Mouse (Mus musculus) brain, embryonic 14.5 days (tissue): ENCODE measurements around the gene Cachd1. TPM values are rescaled to one million over a fixed set of nuclear protein-coding genes. Genes with fewer than 3 reads are reported as not detected.

Source experiments
- DNase-seq: peaks from one replicate; pipeline ENCODE4 v3.0.0-alpha.2; 2011; ENCODE audit warnings: low read depth
- CTCF ChIP-seq: fragments of 200-500 bp; IDR thresholded peaks from 2 replicates; pipeline ENCODE4 v1.5.1; 2012; ENCODE audit warnings: inconsistent platforms, mild to moderate bottlenecking, moderate library complexity, borderline replicate concordance; ENCODE audit not compliant: insufficient read depth, insufficient read length; ENCODE audit errors: extremely low read depth
- POLR2A ChIP-seq: fragments of 200-500 bp; IDR thresholded peaks from 2 replicates; pipeline ENCODE4 v1.6.1; 2012; ENCODE audit warnings: mild to moderate bottlenecking, inconsistent platforms, borderline replicate concordance; ENCODE audit not compliant: poor library complexity, insufficient read depth, insufficient read length, severe bottlenecking; ENCODE audit errors: extremely low read depth
- polyA plus RNA-seq: library from polyadenylated mRNA; depleted of rRNA; stranded (reverse); fragments of >200 nt; gene quantifications from 2 replicates; pipeline ENCODE4 v1.2.3, GENCODE M21; 2012; rRNA removed

Cachd1 gene
- 111 and 150 TPM in 2 replicates for polyA plus RNA-seq

DNA sequence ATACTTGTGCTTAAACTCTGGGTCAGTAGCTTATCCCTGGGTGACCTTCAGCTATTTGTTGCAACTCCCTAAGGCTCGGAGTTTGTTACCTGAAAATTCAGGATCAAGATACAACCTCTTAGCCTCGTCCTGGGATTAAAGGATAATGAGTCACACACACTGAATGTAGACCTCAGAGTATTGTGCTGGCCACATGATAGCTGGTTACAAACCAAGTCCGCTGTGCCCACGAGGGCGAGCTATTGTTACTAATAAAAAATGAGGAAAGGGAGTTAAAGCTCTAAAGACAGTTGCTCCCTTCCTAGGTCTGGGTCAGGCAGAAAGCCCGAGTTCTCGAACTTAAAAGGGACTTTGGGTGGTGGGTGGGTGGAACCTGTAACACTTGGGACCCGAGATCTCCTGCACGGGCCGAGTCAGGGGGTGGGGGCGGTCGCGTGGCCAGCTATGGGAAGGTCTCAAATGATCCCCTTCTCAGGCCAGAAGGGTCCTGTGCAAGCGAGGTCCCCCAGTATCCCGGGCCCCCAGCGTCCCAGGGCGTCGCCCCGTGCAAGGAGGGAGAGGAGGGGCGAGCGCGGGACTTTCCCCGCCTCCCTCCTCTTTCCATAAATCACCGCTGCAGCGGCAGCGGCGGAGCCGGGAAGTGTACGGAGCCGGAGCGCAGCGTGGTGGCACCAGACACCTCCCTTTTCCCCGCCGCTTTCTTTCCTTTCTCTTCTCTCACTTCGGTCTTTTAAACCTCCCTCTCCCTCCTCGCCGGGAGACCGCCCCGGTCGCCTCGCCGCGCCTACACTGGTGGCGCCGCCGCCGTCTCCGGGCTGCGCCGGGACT is at the start of gene Cachd1:
Cachd1 (plus strand) TSS at position 633 of the 828 bp plus-strand sequence.
- no peak for TF ChIP-seq CTCF
- peak; percentile 39; the same call in 1 of the 2 replicates for TF ChIP-seq POLR2A

GRCm38 (mm10) chr4:100728896-100729479 is 47.5 kb upstream of the Cachd1 start:
- DNase-seq: peak; percentile 37
- TF ChIP-seq CTCF (peak; percentile 14; the same call in 1 of the 2 replicates), POLR2A (no peak)

More for the DNA sequence above, at the start of gene Cachd1:
- DNase-seq: peak; percentile 90

DNA sequence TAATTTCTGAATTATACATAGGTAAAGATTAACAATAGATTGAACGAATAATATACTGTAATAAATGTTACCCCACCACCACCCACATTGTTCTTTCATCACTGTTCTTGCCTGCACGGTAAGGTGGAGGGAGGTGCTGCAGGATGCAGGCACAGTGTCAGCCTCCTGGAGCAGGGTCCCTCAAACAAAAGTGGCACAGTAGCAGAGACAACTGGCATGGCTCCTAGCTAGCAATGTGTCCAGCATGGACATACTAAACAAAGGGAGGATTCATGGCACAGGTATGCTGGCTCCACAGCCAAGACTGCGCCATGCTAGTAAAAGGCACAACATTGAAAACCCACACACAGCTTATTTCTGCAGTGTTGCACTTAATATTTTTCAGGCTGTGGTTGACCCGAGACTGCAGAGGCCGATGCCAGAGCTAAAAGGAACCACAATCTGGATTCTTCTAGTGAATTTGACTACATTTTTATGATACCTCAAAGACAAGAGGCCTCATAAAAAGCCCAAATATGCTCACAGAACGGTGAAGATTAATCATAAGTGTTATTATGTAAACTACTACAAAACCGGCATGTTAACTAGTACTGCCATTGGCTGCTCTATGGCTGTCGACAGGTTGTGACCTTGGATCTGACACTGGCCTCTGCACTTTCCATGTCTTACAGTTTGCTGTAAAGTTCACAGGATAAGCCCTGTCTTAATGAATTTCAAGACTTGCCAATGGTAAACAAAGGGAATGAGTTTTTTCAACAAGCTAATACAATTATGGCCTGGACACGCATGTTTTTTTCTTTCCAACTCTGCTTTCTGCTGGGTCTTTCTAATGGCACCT is 41.2 kb upstream of the Cachd1 start:
- TF ChIP-seq CTCF: no peak
- TF ChIP-seq POLR2A: no peak
- DNase-seq: peak; percentile 55

GRCm38 (mm10) chr4:100735936-100736349 is 40.5 kb upstream of the Cachd1 start:
- no peak for TF ChIP-seq CTCF
- no peak for TF ChIP-seq POLR2A
- peak; percentile 94 for DNase-seq

DNA sequence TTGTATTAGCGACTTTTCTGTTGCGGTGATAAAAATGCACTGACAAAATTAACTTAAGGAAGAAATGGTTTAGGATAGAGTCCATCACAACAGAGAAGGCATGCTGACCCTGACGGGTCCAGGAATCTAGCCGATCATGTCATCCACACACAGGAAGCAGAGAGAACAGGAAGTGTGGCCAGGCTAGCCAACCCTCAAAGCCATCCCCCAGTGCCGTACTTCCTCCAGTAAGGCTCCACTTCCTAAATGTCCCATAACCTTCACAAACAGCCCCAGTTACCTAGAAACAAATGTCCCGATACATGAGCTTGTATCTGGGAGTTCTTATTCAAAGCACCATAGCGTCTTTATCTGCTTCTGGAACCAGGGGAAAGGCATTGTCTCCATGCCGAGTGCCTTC is 32.9 kb upstream of the Cachd1 start:
- no peak for DNase-seq
- TF ChIP-seq POLR2A (no peak), CTCF (no peak)

GRCm38 (mm10) chr4:100752278-100752677 is 24.2 kb upstream of the Cachd1 start:
- no peak for DNase-seq
- TF ChIP-seq CTCF (no peak), POLR2A (no peak)

- DNase-seq: no peak
- TF ChIP-seq POLR2A (no peak), CTCF (no peak)
Observed at GRCm38 (mm10) chr4:100755632-100756031, 20.8 kb upstream of the Cachd1 start.

DNA sequence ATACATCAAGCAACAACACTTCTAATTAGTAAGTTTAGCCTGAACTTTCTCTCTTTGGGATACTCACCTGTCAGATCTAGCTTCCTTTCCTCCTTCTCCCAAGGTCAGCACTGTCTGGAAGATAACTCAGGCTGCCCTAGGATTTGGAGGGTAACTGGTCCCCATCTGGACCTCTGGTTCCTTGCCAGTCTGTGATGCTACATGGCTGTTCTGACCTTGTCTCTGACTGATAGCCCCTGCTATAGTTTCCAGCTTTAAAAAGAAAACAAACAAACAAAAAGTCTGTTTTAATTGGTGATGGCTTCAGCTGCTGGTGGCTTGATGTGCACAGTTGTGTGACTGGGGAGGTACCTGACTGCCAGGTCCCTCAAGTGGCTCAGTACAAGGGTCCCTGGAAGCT is 20.0 kb upstream of the Cachd1 start:
- TF ChIP-seq POLR2A (no peak), CTCF (no peak)
- no peak for DNase-seq

- DNase-seq: no peak
- TF ChIP-seq POLR2A: no peak
- TF ChIP-seq CTCF: no peak
Observed at GRCm38 (mm10) chr4:100758265-100758898, 18.1 kb upstream of the Cachd1 start.

GRCm38 (mm10) chr4:100759603-100760002 is 16.9 kb upstream of the Cachd1 start:
- no peak for TF ChIP-seq CTCF
- no peak for TF ChIP-seq POLR2A
- no peak for DNase-seq
